Mouse (Mus musculus): ENCODE measurements at regions not wholly inside any gene's neighbourhood (a gene's known extent, or its start where the extent isn't known, plus 50 kb on each side); places are given as distances from the start of the nearest gene placed in this dataset.

GRCm38 (mm10) chr12:22802011-22802410, 978.1 kb downstream of the Gm10330 start:
- DNase-seq, result peak; percentile 13

All from adrenal gland, postnatal 10 days (tissue).